Mouse (Mus musculus) forebrain, embryonic 11.5 days (tissue): Measurements from ENCODE around the gene Sub1. TPM values are rescaled to one million over a fixed set of nuclear protein-coding genes. Genes with fewer than 3 reads are reported as not detected.
A peak's percentile ranks its signal among the peaks of the same experiment; 100 is the strongest.

Source experiments
- ATAC-seq: fragments of 200-750 bp; cut with Nextera tagmentation; replicated peaks from 2 replicates; pipeline ENCODE4 v1.8.0; 2017; ENCODE audit warnings: moderate TSS enrichment; ENCODE audit not compliant: low FRiP score
- DNase-seq: peaks from one replicate; pipeline ENCODE4 v3.0.0-alpha.2; 2017; ENCODE audit warnings: low spot score
- H3K27ac ChIP-seq: fragments of 300-500 bp; sonication (generic); 2 replicates; pipeline ENCODE4 v1.5.1; 2014; ENCODE audit warnings: low read depth, low read length
- H3K27me3 ChIP-seq: fragments of 300-500 bp; sonication (generic); 2 replicates; pipeline ENCODE4 v1.6.1; 2014; ENCODE audit warnings: mild to moderate bottlenecking, low read length, mixed read lengths; ENCODE audit not compliant: control insufficient read depth, insufficient read depth
- H3K36me3 ChIP-seq: fragments of 300-500 bp; sonication (generic); 2 replicates; pipeline ENCODE4 v1.6.1; 2014; ENCODE audit warnings: mild to moderate bottlenecking, low read length, moderate library complexity, mixed read lengths; ENCODE audit not compliant: control insufficient read depth, insufficient read depth
- H3K4me1 ChIP-seq: fragments of 300-500 bp; sonication (generic); replicated peaks from 2 replicates; pipeline ENCODE4 v1.6.1; 2014; ENCODE audit warnings: low read length, mixed read lengths; ENCODE audit not compliant: control insufficient read depth, insufficient read depth
- H3K4me2 ChIP-seq: fragments of 300-500 bp; sonication (generic); 2 replicates; pipeline ENCODE4 v1.6.1; 2014; ENCODE audit warnings: low read depth, mild to moderate bottlenecking, low read length, moderate library complexity, mixed read lengths; ENCODE audit not compliant: severe bottlenecking
- H3K4me3 ChIP-seq: fragments of 300-500 bp; sonication (generic); 2 replicates; pipeline ENCODE4 v1.5.1; 2014; ENCODE audit warnings: low read depth, low read length
- H3K9ac ChIP-seq: fragments of 300-500 bp; sonication (generic); 2 replicates; pipeline ENCODE4 v1.6.1; 2014; ENCODE audit warnings: low read length
- H3K9me3 ChIP-seq: fragments of 300-500 bp; sonication (generic); 2 replicates; pipeline ENCODE4 v1.6.1; 2016; ENCODE audit warnings: low read length, mixed read lengths; ENCODE audit not compliant: control insufficient read depth
- WGBS: fragments of 180-500 bp; shearing (Covaris S2); extraction: QIAGEN DNeasy Blood & Tissue Kit; methylation state at CpG from one replicate; pipeline ENCODE4 v1.1.7; 2014; 5-methylcytosine and 5-hydroxymethylcytosine counted together
- polyA plus RNA-seq: library from polyadenylated mRNA; unstranded; fragments of >200 nt; fragmentation: Nextera tagmentation; extraction: Ambion mirVana; gene quantifications from 2 replicates; pipeline ENCODE4 v1.2.1, GENCODE M21; 2014

Gene Sub1
- polyA plus RNA-seq, 1 experiment from 2014 or later, result 726 TPM

DNA sequence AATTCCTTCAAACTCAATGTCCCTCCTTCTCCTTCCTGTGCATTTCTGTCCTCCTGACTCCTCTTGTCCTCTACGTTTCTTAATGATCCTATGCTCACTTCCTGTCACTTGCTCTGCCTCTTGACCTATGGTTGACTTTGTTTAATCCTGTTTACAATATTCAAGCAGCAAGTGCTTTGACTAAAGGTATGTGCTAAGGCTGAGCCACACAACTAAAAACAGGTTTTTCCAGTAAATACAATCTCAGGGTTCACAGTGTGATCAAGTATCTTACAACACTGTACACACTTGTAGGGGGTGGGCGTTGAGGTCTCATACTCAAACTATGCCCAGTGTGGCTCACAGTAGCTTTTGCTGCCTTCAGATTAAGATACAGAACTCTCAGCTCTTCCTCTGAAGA is 8.9 kb downstream of the Sub1 start:
- Histone ChIP-seq H3K27ac (no peak overlapping the region), H3K4me1 (no peaks in the 10 kb centered on the region), H3K4me2 (no peak overlapping the region), H3K27me3 (no peaks in the 10 kb centered on the region), H3K4me3 (no peak overlapping the region), H3K9ac (no peak overlapping the region), H3K36me3 (peaks cover 10% of the 10 kb centered on the region; the same call in 1 of the 2 replicates), H3K9me3 (no peaks in the 10 kb centered on the region)
- ATAC-seq (no peak), DNase-seq (no peak)
- 83% methylated on average over 2 of the region's 2 CpGs for WGBS

DNA sequence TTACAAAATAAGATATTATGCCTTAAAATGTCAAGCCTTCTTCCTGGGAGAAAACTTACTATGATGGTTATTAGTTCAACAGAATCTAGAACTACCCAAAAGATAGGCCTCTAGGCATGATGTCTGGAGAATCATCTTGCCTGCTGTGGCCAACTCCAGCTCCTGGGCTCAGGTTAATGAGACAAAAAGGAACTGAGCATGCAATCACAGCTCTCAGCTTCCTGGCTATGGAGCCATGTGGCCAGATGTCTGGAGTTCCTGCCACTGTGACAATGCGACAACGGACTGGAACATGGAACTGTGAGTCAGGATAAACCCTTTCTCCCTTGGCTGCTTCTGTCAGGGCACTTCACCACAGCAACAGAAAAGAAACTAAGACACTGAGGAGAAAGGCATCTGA is 14.8 kb downstream of the Sub1 start:
- Histone ChIP-seq H3K4me2 (no peak overlapping the region), H3K27ac (no peak overlapping the region), H3K4me1 (no peaks in the 10 kb centered on the region), H3K27me3 (no peaks in the 10 kb centered on the region), H3K9ac (no peak overlapping the region), H3K36me3 (peaks cover 5% of the 10 kb centered on the region; the same call in 1 of the 2 replicates), H3K4me3 (no peak overlapping the region), H3K9me3 (no peaks in the 10 kb centered on the region)
- DNase-seq (no peak), ATAC-seq (no peak)
- WGBS, result 89% methylated on average over 2 of the region's 2 CpGs

DNA sequence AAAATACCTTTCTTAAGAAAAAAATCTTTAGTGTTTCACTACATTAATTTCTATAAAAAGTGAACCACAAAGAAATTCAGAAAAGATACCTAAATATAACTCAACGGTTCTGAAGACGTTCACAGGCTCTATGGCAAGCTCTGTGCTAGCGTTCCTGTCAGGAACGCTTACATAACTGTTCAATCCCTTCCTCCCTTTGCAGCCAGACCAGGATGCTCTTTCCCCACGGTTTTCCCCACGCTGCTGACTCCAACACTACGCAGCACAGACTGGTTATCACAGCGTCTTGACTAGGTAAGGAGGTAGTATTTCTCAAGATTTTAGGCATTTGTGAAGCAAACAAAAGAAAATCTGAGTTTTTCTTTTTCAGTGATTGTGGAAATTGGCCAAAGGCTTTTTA is 15.3 kb downstream of the Sub1 start:
- no peaks in the 10 kb centered on the region for H3K27me3 ChIP-seq
- DNase-seq (no peak), ATAC-seq (no peak)
- H3K4me3 ChIP-seq, result no peak overlapping the region
- no peak overlapping the region for H3K27ac ChIP-seq
- WGBS, result 91% methylated on average over 8 of the region's 8 CpGs
- no peak overlapping the region for H3K9ac ChIP-seq
- H3K4me2 ChIP-seq, result no peak overlapping the region
- H3K4me1 ChIP-seq, result no peaks in the 10 kb centered on the region
- no peaks in the 10 kb centered on the region for H3K9me3 ChIP-seq
- H3K36me3 ChIP-seq, result peaks cover 5% of the 10 kb centered on the region; the same call in 1 of the 2 replicates

DNA sequence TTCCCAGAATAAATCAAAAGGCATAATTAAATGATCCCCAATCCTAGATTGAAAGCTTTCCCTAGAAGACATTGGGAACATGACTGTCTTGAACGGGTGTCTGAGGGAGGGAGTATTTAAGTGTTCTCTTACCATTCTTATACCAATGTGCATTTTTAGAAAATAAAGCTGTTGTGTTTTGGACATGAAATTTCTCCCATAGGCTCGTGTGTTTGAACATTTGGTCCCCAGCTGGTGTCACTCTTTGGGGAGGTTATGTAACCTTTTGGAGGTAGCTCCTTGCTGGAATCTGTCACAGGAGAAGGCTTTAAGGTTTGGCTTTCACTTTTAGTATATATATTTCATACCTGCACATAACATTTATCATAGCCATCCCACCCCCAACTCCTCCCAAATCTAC is 18.6 kb downstream of the Sub1 start:
- no peak for DNase-seq
- no peaks in the 10 kb centered on the region for H3K9me3 ChIP-seq
- 83% methylated on average over 2 of the region's 2 CpGs for WGBS

DNA sequence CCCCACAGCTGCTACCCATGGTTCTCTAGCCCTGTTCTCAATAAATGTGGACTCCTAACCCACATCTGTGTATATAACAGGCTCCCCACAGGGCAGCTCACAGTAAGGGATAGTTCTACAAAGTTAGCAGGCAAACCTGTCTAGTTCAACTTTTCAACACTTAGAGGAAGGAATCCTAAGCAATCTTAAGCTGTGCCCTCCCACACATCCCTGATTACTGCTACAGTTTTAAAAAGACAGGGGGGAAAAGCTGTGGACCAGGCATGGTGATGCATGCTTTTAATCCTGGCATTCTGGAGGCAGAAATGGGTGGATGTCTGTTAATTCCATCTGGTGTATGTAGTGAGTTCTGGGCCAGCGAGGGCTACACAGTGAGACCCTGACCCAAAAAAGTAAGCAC is 19.7 kb downstream of the Sub1 start:
- no peak overlapping the region for H3K9ac ChIP-seq
- H3K4me2 ChIP-seq, result no peak overlapping the region
- no peak overlapping the region for H3K27ac ChIP-seq
- no peaks in the 10 kb centered on the region for H3K27me3 ChIP-seq
- 84% methylated on average over 1 of the region's 1 CpGs for WGBS
- no peaks in the 10 kb centered on the region; the same call in 1 of the 2 replicates for H3K36me3 ChIP-seq
- DNase-seq (no peak), ATAC-seq (no peak)
- no peak overlapping the region for H3K4me3 ChIP-seq
- no peaks in the 10 kb centered on the region for H3K9me3 ChIP-seq
- H3K4me1 ChIP-seq, result no peaks in the 10 kb centered on the region

More for the DNA sequence above, 18.6 kb downstream of the Sub1 start:
- Histone ChIP-seq H3K4me1 (no peaks in the 10 kb centered on the region), H3K36me3 (no peaks in the 10 kb centered on the region; the same call in 1 of the 2 replicates), H3K9ac (no peak overlapping the region), H3K27ac (no peak overlapping the region), H3K4me2 (no peak overlapping the region), H3K27me3 (no peaks in the 10 kb centered on the region), H3K4me3 (no peak overlapping the region)
- no peak for ATAC-seq

DNA sequence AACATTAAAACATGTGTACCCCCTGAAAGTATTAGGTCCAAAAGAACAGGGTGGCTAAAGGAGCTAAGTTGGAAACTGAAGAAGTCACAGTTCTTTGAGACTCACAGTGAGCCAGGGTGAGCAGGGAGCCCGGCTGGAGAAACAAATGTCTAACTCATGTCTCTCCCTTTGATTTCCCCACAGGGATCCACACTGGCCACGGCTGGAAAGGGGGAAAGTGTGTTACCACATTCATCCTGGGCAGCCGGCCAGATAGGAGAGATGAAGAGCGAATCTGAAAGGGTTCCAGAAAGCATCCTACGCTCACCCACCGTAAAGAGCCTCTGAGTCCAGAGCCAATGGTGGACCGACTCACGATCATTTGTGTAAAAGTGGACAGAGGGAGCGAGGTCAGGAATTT is 20.9 kb downstream of the Sub1 start:
- H3K4me3 ChIP-seq, result no peak overlapping the region
- H3K9me3 ChIP-seq, result no peaks in the 10 kb centered on the region
- 95% methylated on average over 9 of the region's 9 CpGs for WGBS
- ATAC-seq, result no peak
- no peaks in the 10 kb centered on the region for H3K4me1 ChIP-seq
- no peak overlapping the region for H3K27ac ChIP-seq
- no peaks in the 10 kb centered on the region for H3K27me3 ChIP-seq
- no peak for DNase-seq
- H3K4me2 ChIP-seq, result no peak overlapping the region
- no peak overlapping the region for H3K9ac ChIP-seq
- no peaks in the 10 kb centered on the region for H3K36me3 ChIP-seq

DNA sequence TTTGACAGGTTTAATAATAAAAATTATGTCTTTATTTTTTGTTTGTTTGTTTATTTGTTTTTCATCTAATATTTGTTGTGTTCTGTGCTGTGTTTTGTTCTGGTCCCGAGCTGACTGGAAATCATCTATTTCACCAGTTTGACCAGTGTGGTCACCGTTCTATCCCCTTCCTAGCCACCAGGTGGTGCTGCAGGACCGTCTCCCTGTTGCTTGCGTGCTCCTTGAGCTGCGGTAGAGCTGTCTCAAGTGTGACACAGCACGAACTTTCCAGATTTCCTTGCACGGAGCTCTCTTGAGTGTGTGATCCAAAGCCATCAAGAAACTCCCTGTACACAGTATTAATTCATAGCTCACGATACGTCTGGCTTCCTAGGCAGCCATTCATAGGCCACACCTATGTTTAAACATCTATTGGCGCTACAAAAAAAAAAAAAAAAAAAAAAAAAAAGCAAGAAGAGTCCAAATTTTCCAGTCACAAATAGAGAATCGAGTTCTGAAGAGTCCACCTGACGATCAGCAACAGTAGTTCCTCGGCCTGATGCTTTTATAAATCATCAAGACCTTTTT is 24.8 kb downstream of the Sub1 start:
- H3K27ac ChIP-seq, result no peak overlapping the region
- no peaks in the 10 kb centered on the region for H3K36me3 ChIP-seq
- no peak overlapping the region for H3K9ac ChIP-seq
- H3K4me3 ChIP-seq, result no peak overlapping the region
- 27% methylated on average over 13 of the region's 13 CpGs for WGBS
- no peaks in the 10 kb centered on the region for H3K27me3 ChIP-seq
- H3K4me2 ChIP-seq, result no peak overlapping the region
- peak; percentile 81 for ATAC-seq
- peak; percentile 86 for DNase-seq
- H3K4me1 ChIP-seq, result no peaks in the 10 kb centered on the region
- H3K9me3 ChIP-seq, result no peaks in the 10 kb centered on the region

DNA sequence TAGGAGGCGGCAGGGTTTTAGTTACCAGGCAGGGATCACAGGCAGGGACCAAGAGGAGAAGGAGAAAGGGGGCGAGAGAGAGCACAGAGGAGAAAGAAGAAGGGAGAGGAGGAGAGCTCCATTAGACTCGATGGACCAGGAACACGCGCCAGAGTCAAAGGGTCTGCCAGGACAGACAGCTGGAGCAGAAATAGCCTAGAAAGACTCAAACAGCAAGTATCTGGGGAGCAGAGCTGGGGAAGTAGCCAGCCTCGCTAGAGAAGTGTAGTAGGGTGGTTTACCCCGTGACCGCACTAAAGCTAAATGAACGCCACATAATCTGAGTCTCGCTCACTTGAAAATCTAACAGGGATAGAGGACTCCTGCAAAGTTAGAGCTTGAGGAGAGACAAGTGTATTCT is 26.2 kb downstream of the Sub1 start:
- no peaks in the 10 kb centered on the region for H3K9me3 ChIP-seq
- H3K4me2 ChIP-seq, result no peak overlapping the region
- 79% methylated on average over 10 of the region's 10 CpGs for WGBS
- no peak overlapping the region for H3K4me3 ChIP-seq
- H3K27ac ChIP-seq, result no peak overlapping the region
- ATAC-seq (no peak), DNase-seq (no peak)
- H3K9ac ChIP-seq, result no peak overlapping the region
- no peaks in the 10 kb centered on the region for H3K36me3 ChIP-seq
- no peaks in the 10 kb centered on the region for H3K4me1 ChIP-seq
- H3K27me3 ChIP-seq, result no peaks in the 10 kb centered on the region

DNA sequence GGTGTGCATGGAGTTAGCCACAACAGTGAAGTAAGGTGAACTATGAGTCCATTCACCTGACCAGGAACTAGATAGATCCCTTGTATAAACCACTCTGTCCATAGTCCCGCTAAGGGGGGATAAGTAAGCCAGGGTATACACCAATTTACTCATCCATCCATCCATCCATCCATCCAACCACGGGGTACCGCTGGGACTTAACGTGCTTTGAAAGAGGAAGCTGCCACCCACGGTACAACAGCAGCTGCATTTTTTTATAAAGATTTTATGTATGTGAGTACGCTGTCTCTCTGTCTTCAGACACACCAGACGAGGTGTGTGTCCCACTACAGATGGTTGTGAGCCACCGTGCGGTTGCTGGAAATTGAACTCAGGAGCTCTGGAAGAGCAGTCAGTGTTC is 27.9 kb downstream of the Sub1 start:
- Histone ChIP-seq H3K27ac (no peak overlapping the region), H3K4me1 (no peaks in the 10 kb centered on the region), H3K9ac (no peak overlapping the region), H3K9me3 (no peaks in the 10 kb centered on the region), H3K4me2 (no peak overlapping the region), H3K36me3 (no peaks in the 10 kb centered on the region), H3K27me3 (no peaks in the 10 kb centered on the region), H3K4me3 (no peak overlapping the region)
- DNase-seq (no peak), ATAC-seq (no peak)
- WGBS, result 86% methylated on average over 9 of the region's 9 CpGs
